Mouse (Mus musculus): ENCODE measurements around the gene Tec. TPM values are rescaled to one million over a fixed set of nuclear protein-coding genes. Genes with fewer than 3 reads are reported as not detected.

The Tec gene
- polyA plus RNA-seq, 1 experiment from 2014 or later, result 3.2 TPM

DNA sequence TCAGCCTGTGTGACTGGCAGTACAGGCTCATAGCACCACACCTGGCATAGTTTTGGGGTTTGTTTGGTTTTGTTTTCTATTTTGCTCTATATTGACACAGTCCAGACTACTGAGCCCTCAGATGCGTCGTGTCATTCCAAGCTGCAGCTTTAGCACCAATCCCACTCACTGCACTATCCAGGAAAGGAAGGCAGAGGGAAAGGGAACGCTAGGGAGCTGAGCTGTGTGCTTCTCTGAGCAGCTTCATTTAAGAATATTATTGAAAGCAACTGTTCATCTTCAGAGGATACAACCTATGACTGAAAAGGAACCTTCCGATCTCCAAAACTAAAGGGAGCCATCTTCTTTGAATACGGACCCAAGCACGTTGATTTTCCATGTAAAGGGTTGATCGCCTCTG is 36.1 kb downstream of the Tec start:
- Histone ChIP-seq H3K4me1 (ENCODE audit: control insufficient read depth, insufficient read depth, low read length) (no peaks in the 10 kb centered on the region), H3K9me3 (replicated peaks; ENCODE audit: control insufficient read depth, low read length) (no peaks in the 10 kb centered on the region), H3K36me3 (replicated peaks; ENCODE audit: control insufficient read depth, insufficient read depth, low read depth, low read length) (no peaks in the 10 kb centered on the region), H3K4me2 (ENCODE audit: low read depth, low read length) (no peak overlapping the region), H3K9ac (replicated peaks; ENCODE audit: low read length) (no peak overlapping the region), H3K27ac (replicated peaks; ENCODE audit: low read depth, low read length) (no peak overlapping the region), H3K4me3 (ENCODE audit: low read depth, low read length) (no peak overlapping the region), H3K27me3 (ENCODE audit: control insufficient read depth, insufficient read depth, low read length) (no peaks in the 10 kb centered on the region)
- ATAC-seq (replicated peaks; ENCODE audit: insufficient number of reproducible peaks, low FRiP score, low TSS enrichment, low read depth) (no peak), DNase-seq (ENCODE audit: low spot score) (no peak)
- 94% methylated on average over 7 of the region's 7 CpGs for WGBS

DNA sequence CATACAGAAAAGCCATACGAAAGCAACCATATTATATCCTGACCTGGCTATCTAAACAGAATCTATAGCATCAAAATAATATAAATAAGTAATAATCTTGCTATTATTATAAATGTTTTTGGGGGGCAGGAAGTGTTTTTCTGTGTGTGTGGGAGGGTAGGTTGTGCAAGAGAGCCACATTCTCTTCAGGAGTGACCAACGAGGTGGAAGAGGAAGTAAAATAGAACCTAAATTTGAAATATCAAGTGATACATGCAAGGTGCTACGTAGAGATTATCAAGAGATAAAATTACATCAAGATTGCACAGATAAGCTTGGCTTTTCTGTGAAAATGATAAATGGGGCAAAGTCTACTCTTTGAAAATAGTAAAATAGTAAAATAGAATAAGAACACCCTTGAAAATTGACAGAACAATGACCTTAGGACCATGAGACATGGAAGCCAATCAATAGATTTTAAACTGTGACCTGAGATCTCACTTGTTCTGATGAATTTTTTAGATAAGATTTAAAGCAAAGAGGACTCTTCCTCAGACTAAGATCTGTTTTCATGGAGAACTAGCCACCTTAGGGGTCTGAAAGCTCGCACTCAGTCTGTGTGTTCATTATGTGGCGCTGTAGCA is 37.2 kb downstream of the Tec start:
- ATAC-seq (replicated peaks; ENCODE audit: insufficient number of reproducible peaks, low FRiP score, low TSS enrichment, low read depth) (no peak), DNase-seq (ENCODE audit: low spot score) (no peak)
- Histone ChIP-seq H3K27me3 (ENCODE audit: control insufficient read depth, insufficient read depth, low read length) (no peaks in the 10 kb centered on the region), H3K4me2 (ENCODE audit: low read depth, low read length) (no peak overlapping the region), H3K4me1 (ENCODE audit: control insufficient read depth, insufficient read depth, low read length) (no peaks in the 10 kb centered on the region), H3K9ac (replicated peaks; ENCODE audit: low read length) (no peak overlapping the region), H3K9me3 (replicated peaks; ENCODE audit: control insufficient read depth, low read length) (no peaks in the 10 kb centered on the region), H3K4me3 (ENCODE audit: low read depth, low read length) (no peak overlapping the region), H3K27ac (replicated peaks; ENCODE audit: low read depth, low read length) (no peak overlapping the region), H3K36me3 (replicated peaks; ENCODE audit: control insufficient read depth, insufficient read depth, low read depth, low read length) (no peaks in the 10 kb centered on the region)
- WGBS, result 92% methylated on average over 5 of the region's 5 CpGs

DNA sequence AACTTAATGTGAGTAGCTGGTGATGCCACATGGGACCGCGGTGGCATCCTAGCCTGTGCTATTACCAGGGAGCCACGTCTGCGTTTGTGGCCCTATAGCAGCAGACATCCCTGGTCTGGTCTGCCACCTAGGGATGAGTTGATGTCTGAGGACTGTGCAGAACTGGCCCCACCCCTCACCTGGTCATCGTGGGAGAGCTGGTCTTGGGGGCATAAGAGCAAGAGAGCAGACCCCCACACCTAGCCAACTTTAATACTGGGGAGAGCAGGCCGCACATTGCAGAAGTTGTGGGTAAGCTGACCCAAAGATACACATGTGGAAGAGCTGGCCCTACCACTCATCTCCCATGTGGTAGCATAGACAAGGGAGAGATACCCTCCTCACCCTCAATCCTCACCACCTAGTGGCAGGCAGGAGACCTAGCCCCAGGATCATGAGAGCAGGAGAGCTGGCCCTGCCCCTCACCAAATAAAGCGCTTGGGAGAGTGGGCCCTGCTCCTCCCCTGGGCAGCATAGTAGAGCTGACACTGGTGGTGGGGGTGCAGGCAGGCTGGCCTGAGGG is 38.7 kb downstream of the Tec start:
- ATAC-seq (replicated peaks; ENCODE audit: insufficient number of reproducible peaks, low FRiP score, low TSS enrichment, low read depth) (0 out of 2 replicates have a peak, but pooled peaks have one; percentile 18), DNase-seq (ENCODE audit: low spot score) (no peak)
- Histone ChIP-seq H3K27ac (replicated peaks; ENCODE audit: low read depth, low read length) (no peak overlapping the region), H3K27me3 (ENCODE audit: control insufficient read depth, insufficient read depth, low read length) (no peaks in the 10 kb centered on the region), H3K9ac (replicated peaks; ENCODE audit: low read length) (no peak overlapping the region), H3K36me3 (replicated peaks; ENCODE audit: control insufficient read depth, insufficient read depth, low read depth, low read length) (no peaks in the 10 kb centered on the region), H3K4me3 (ENCODE audit: low read depth, low read length) (no peak overlapping the region), H3K4me1 (ENCODE audit: control insufficient read depth, insufficient read depth, low read length) (no peaks in the 10 kb centered on the region), H3K4me2 (ENCODE audit: low read depth, low read length) (no peak overlapping the region), H3K9me3 (replicated peaks; ENCODE audit: control insufficient read depth, low read length) (no peaks in the 10 kb centered on the region)
- WGBS, result 84% methylated on average over 7 of the region's 7 CpGs

DNA sequence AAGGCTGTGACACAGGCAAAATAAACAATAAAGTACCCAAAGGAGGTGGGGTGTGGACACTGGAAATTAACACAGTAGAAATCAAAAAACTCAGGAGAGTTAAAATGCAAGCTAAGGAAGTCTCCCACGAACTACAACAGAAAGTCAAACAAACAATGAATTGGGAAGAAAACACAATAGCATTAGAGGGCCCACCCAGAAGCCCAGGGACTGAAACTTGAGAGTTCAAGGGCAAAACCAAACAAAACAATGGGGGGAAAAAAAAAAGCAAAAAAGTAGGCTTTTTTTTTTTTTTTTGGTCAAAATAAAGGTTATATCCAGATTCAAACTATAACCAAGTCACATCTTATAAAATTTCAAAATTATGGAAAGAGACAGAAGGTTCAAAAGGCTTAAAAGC is 39.9 kb downstream of the Tec start:
- Histone ChIP-seq H3K36me3 (replicated peaks; ENCODE audit: control insufficient read depth, insufficient read depth, low read depth, low read length) (no peaks in the 10 kb centered on the region), H3K4me1 (ENCODE audit: control insufficient read depth, insufficient read depth, low read length) (no peaks in the 10 kb centered on the region), H3K27me3 (ENCODE audit: control insufficient read depth, insufficient read depth, low read length) (no peaks in the 10 kb centered on the region), H3K9me3 (replicated peaks; ENCODE audit: control insufficient read depth, low read length) (no peaks in the 10 kb centered on the region), H3K27ac (replicated peaks; ENCODE audit: low read depth, low read length) (no peak overlapping the region), H3K4me3 (ENCODE audit: low read depth, low read length) (no peak overlapping the region), H3K4me2 (ENCODE audit: low read depth, low read length) (no peak overlapping the region), H3K9ac (replicated peaks; ENCODE audit: low read length) (no peak overlapping the region)
- DNase-seq (ENCODE audit: low spot score), result no peak
- WGBS, result 36% methylated on average over 1 of the region's 1 CpGs
- no peak for ATAC-seq (replicated peaks; ENCODE audit: insufficient number of reproducible peaks, low FRiP score, low TSS enrichment, low read depth)

DNA sequence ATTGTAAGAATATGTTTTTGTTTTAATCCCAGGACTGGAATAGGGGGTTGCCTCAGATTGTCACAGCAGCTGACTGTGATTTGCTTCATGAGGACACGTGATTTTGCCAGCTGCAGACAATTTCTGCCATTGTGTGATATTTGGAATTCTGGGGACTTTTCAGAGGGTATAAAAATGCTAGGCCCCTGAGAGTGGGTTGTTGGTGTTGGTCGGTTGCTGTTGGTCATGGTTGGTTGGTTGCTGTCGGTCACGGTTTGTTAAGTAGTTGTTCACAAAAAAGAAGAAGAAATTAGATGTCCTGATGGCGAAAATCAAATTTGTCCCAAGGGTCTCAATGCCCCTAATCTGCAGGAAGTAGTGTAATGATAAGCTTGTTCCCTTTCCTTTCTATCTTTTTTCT is 40.8 kb downstream of the Tec start:
- Histone ChIP-seq H3K9ac (replicated peaks; ENCODE audit: low read length) (no peak overlapping the region), H3K36me3 (replicated peaks; ENCODE audit: control insufficient read depth, insufficient read depth, low read depth, low read length) (no peaks in the 10 kb centered on the region), H3K9me3 (replicated peaks; ENCODE audit: control insufficient read depth, low read length) (no peaks in the 10 kb centered on the region), H3K27me3 (ENCODE audit: control insufficient read depth, insufficient read depth, low read length) (no peaks in the 10 kb centered on the region), H3K4me3 (ENCODE audit: low read depth, low read length) (no peak overlapping the region), H3K4me1 (ENCODE audit: control insufficient read depth, insufficient read depth, low read length) (no peaks in the 10 kb centered on the region), H3K27ac (replicated peaks; ENCODE audit: low read depth, low read length) (no peak overlapping the region), H3K4me2 (ENCODE audit: low read depth, low read length) (no peak overlapping the region)
- no peak for DNase-seq (ENCODE audit: low spot score)
- ATAC-seq (replicated peaks; ENCODE audit: insufficient number of reproducible peaks, low FRiP score, low TSS enrichment, low read depth), result no peak
- WGBS, result 61% methylated on average over 5 of the region's 5 CpGs

DNA sequence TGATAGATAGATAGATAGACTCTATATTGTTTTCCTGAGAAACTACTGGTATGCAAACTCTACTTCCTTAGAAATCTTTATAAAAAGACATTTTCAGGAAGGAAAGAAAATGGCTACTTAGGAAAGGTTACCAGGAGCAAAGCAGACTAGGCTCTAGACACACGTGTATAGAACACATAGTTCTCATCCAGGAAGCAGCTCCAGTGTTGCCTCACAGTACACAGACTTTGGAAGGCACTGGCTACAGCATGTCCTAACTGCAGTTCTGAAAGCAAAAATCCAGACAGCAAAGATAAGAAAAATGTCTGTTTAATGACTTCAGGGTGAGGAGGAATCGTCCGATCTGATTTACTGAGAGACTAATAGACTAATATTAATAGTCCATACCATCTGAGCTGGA is 41.8 kb downstream of the Tec start:
- no peak overlapping the region for H3K27ac ChIP-seq (replicated peaks; ENCODE audit: low read depth, low read length)
- no peak overlapping the region for H3K4me2 ChIP-seq (ENCODE audit: low read depth, low read length)
- H3K9me3 ChIP-seq (replicated peaks; ENCODE audit: control insufficient read depth, low read length), result no peaks in the 10 kb centered on the region
- no peaks in the 10 kb centered on the region for H3K27me3 ChIP-seq (ENCODE audit: control insufficient read depth, insufficient read depth, low read length)
- ATAC-seq (replicated peaks; ENCODE audit: insufficient number of reproducible peaks, low FRiP score, low TSS enrichment, low read depth) (no peak), DNase-seq (ENCODE audit: low spot score) (no peak)
- H3K4me1 ChIP-seq (ENCODE audit: control insufficient read depth, insufficient read depth, low read length), result no peaks in the 10 kb centered on the region
- no peak overlapping the region for H3K9ac ChIP-seq (replicated peaks; ENCODE audit: low read length)
- H3K4me3 ChIP-seq (ENCODE audit: low read depth, low read length), result no peak overlapping the region
- 92% methylated on average over 3 of the region's 3 CpGs for WGBS
- no peaks in the 10 kb centered on the region for H3K36me3 ChIP-seq (replicated peaks; ENCODE audit: control insufficient read depth, insufficient read depth, low read depth, low read length)

DNA sequence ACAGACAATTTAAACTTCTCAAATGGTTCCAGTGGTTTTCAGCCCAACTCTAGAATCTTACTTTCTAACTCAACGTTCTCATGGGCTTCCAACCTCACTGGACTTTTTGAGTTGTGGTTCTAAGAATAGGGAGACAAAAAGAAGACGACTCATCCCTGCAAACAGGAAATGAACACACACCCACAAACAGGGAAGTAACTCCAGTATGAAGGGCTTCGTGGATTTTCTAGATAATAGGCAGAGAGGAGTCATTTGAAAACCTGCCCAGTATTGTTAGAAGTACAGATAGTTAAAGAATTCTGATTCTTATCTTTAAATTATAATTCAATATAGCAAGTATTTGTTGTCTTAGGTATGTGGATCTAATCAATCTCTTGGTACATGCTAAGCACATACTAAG is 47.6 kb downstream of the Tec start:
- DNase-seq (ENCODE audit: low spot score), result no peak
- Histone ChIP-seq H3K4me3 (ENCODE audit: low read depth, low read length) (no peak overlapping the region), H3K9me3 (replicated peaks; ENCODE audit: control insufficient read depth, low read length) (no peaks in the 10 kb centered on the region), H3K27me3 (ENCODE audit: control insufficient read depth, insufficient read depth, low read length) (no peaks in the 10 kb centered on the region), H3K36me3 (replicated peaks; ENCODE audit: control insufficient read depth, insufficient read depth, low read depth, low read length) (no peaks in the 10 kb centered on the region), H3K9ac (replicated peaks; ENCODE audit: low read length) (no peak overlapping the region), H3K4me2 (ENCODE audit: low read depth, low read length) (no peak overlapping the region), H3K27ac (replicated peaks; ENCODE audit: low read depth, low read length) (no peak overlapping the region), H3K4me1 (ENCODE audit: control insufficient read depth, insufficient read depth, low read length) (no peaks in the 10 kb centered on the region)
- no peak for ATAC-seq (replicated peaks; ENCODE audit: insufficient number of reproducible peaks, low FRiP score, low TSS enrichment, low read depth)
- 74% methylated on average over 3 of the region's 3 CpGs for WGBS

DNA sequence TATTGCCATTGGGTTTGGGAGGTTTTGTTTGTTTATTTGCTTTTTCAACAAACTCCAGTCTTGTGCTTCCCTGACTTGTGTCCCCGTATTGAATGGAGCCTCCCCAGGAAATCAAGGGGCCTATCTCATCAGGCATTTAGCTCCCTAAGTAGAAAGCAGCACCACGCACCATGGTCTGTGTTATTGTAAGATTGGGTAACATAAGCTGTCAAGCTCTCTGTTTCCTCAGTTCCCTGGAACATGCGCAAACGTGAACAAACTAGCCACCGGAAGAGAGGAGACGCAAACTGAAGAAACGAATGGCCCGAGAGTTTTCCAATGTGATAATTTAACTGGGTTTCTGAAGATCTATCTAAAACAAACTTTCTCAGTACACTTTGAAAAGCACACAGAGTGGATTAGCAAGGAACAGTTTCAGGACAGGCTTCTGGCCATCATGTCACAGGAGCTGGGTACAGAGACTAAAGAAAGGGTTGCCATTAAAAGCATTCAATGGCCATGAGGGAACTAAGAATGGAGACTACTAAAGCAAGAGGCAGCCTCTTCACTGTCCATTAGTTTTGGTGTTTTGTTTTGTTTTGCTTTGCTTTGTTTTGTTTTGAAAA is 48.1 kb downstream of the Tec start:
- Histone ChIP-seq H3K4me1 (ENCODE audit: control insufficient read depth, insufficient read depth, low read length) (no peaks in the 10 kb centered on the region), H3K4me3 (ENCODE audit: low read depth, low read length) (no peak overlapping the region), H3K4me2 (ENCODE audit: low read depth, low read length) (no peak overlapping the region), H3K9me3 (replicated peaks; ENCODE audit: control insufficient read depth, low read length) (no peaks in the 10 kb centered on the region), H3K9ac (replicated peaks; ENCODE audit: low read length) (no peak overlapping the region), H3K27me3 (ENCODE audit: control insufficient read depth, insufficient read depth, low read length) (no peaks in the 10 kb centered on the region), H3K36me3 (replicated peaks; ENCODE audit: control insufficient read depth, insufficient read depth, low read depth, low read length) (no peaks in the 10 kb centered on the region), H3K27ac (replicated peaks; ENCODE audit: low read depth, low read length) (no peak overlapping the region)
- DNase-seq (ENCODE audit: low spot score), result no peak
- no peak for ATAC-seq (replicated peaks; ENCODE audit: insufficient number of reproducible peaks, low FRiP score, low TSS enrichment, low read depth)
- 76% methylated on average over 8 of the region's 8 CpGs for WGBS

Data from embryonic facial prominence, embryonic 11.5 days (tissue).